Mouse (Mus musculus): ENCODE results near the gene Prcc.
A peak's percentile ranks its signal among the peaks of the same experiment; 100 is the strongest.
"Not testable (repeated sequence)": the region's sequence is repeated elsewhere in the genome, so short reads cannot be mapped to it uniquely, and the experiment has no call there.

Prcc gene

GRCm38 (mm10) chr3:87905880-87906485 lies 20.6 kb upstream of the Prcc start, which contains the start of gene Hdgf:
TSS of gene Hdgf (plus strand) at chr3:87906321.
- DNase-seq = peak; percentile 93

- no peak for DNase-seq
Observed at GRCm38 (mm10) chr3:87903821-87904220, 18.4 kb upstream of the Prcc start.

GRCm38 (mm10) chr3:87901959-87902358 lies 16.6 kb upstream of the Prcc start:
- not testable (repeated sequence) for DNase-seq

- DNase-seq = no peak
Observed at GRCm38 (mm10) chr3:87901036-87901624, 15.7 kb upstream of the Prcc start.

- DNase-seq = no peak
Observed at GRCm38 (mm10) chr3:87899776-87900175, 14.4 kb upstream of the Prcc start.

GRCm38 (mm10) chr3:87899266-87899665 lies 13.9 kb upstream of the Prcc start:
- DNase-seq = no peak

- DNase-seq = no peak
Observed at GRCm38 (mm10) chr3:87893367-87893905, 8.0 kb upstream of the Prcc start.

- DNase-seq = no peak
Observed at GRCm38 (mm10) chr3:87891481-87891880, 6.1 kb upstream of the Prcc start.

- not testable (repeated sequence) for DNase-seq
Observed at GRCm38 (mm10) chr3:87887400-87887799, 2.0 kb upstream of the Prcc start.

- DNase-seq = no peak
Observed at GRCm38 (mm10) chr3:87886416-87886815, 1.0 kb upstream of the Prcc start.

GRCm38 (mm10) chr3:87886004-87886365 lies 577 bp upstream of the Prcc start:
- peak; percentile 61 for DNase-seq

GRCm38 (mm10) chr3:87884708-87885251 lies 628 bp downstream of the Prcc start:
- peak; percentile 69 for DNase-seq

GRCm38 (mm10) chr3:87884291-87884690 lies 1.1 kb downstream of the Prcc start:
- DNase-seq = no peak

GRCm38 (mm10) chr3:87877730-87878129 lies 7.7 kb downstream of the Prcc start:
- DNase-seq = no peak

GRCm38 (mm10) chr3:87864111-87864510 lies 21.3 kb downstream of the Prcc start:
- DNase-seq = not testable (repeated sequence)

GRCm38 (mm10) chr3:87859813-87860212 lies 25.6 kb downstream of the Prcc start:
- DNase-seq = peak; percentile 32

- DNase-seq = no peak
Observed at GRCm38 (mm10) chr3:87857666-87858065, 27.7 kb downstream of the Prcc start.

GRCm38 (mm10) chr3:87855936-87856335 lies 29.5 kb downstream of the Prcc start:
- no peak for DNase-seq

- DNase-seq = no peak
Observed at GRCm38 (mm10) chr3:87854795-87855568, 30.4 kb downstream of the Prcc start.

- no peak for DNase-seq
Observed at GRCm38 (mm10) chr3:87849117-87849516, 36.3 kb downstream of the Prcc start.

GRCm38 (mm10) chr3:87847680-87848079 lies 37.7 kb downstream of the Prcc start:
- DNase-seq = no peak

GRCm38 (mm10) chr3:87846650-87847110 lies 38.7 kb downstream of the Prcc start, which contains the start of gene Sh2d2a:
TSS of gene Sh2d2a (plus strand) at chr3:87846755.
- DNase-seq = no peak

- no peak for DNase-seq
Observed at GRCm38 (mm10) chr3:87846186-87846585, 39.2 kb downstream of the Prcc start.

Measured in cerebellum, adult 11 months (tissue).